In genomic region chr6:15720461-15720817, GRCm38 (mm10) we compare ENCODE assay signal across 8 mouse cellular contexts. TPM values are rescaled to one million over a fixed set of nuclear protein-coding genes. Genes with fewer than 3 reads are reported as not detected.
DNase-seq lines count a peak whose midpoint lies in the region; ATAC-seq lines count a peak whose summit lies in the region.

Gene Mdfic (plus strand): TSS chr6:15720661.

- peak; percentile 24 to 53 for DNase-seq in spleen, postnatal 10 days (ENCODE audit: low spot score in 2 of 2)
- DNase-seq in spleen, adult 18-20 months = no peak
- DNase-seq in embryonic facial prominence, embryonic 14.5 days (ENCODE audit: low spot score) = no peak
- peak; percentile 78 for DNase-seq in lung, postnatal 25 days (ENCODE audit: low spot score)
- DNase-seq in skeletal muscle tissue, adult 2 months (ENCODE audit: low read depth, low spot score) = peak; percentile 42
- DNase-seq in right cerebral cortex, adult 2 months (ENCODE audit: low spot score in 2 of 2) = no peak

- peak within 1 kb of the TSS; percentile 89 for H3K9ac ChIP-seq in embryonic facial prominence, embryonic 14.5 days (ENCODE audit: low read depth, low read length)
- peak within 1 kb of the TSS; percentile 94 for H3K9ac ChIP-seq in heart, embryonic 14.5 days (ENCODE audit: low read length)
- H3K9ac ChIP-seq in kidney, embryonic 16.5 days (replicated peaks; ENCODE audit: low read length) = peak within 1 kb of the TSS; percentile 92

- 4% methylated on average over 10 of the region's 16 CpGs for WGBS in embryonic facial prominence, embryonic 14.5 days
- WGBS in heart, embryonic 14.5 days = 0% methylated on average over 16 of the region's 16 CpGs
- WGBS in kidney, embryonic 16.5 days = under 1% methylated on average over 16 of the region's 16 CpGs

- peak within 1 kb of the TSS; percentile 69 for H3K4me3 ChIP-seq in embryonic facial prominence, embryonic 14.5 days (ENCODE audit: low read depth, low read length)
- peak within 1 kb of the TSS; percentile 73 to 93 for H3K4me3 ChIP-seq in heart, embryonic 14.5 days (ENCODE audit: control insufficient read depth in 1 of 2, insufficient read depth in 1 of 2, low read depth in 1 of 2, low read length in 2 of 2)
- H3K4me3 ChIP-seq in kidney, embryonic 16.5 days (ENCODE audit: low read length) = peak within 1 kb of the TSS; percentile 82

- H3K4me1 ChIP-seq in embryonic facial prominence, embryonic 14.5 days (ENCODE audit: control insufficient read depth, insufficient read depth, low read length) = peaks cover 11% of the 10 kb centered on the region
- H3K4me1 ChIP-seq in heart, embryonic 14.5 days (ENCODE audit: control insufficient read depth in 2 of 2, insufficient read depth in 2 of 2, low read length in 2 of 2) = peaks cover 4 to 12% of the 10 kb centered on the region in 2 experiments; a peak in 2 of 4 replicates
- peaks cover 8% of the 10 kb centered on the region; the same call in 1 of the 2 replicates for H3K4me1 ChIP-seq in kidney, embryonic 16.5 days (ENCODE audit: insufficient read depth, low read length)

- H3K36me3 ChIP-seq in embryonic facial prominence, embryonic 14.5 days (ENCODE audit: control insufficient read depth, insufficient read depth, low read length) = no peaks in the 10 kb centered on the region
- H3K36me3 ChIP-seq in heart, embryonic 14.5 days (ENCODE audit: control insufficient read depth, insufficient read depth, low read length) = no peaks in the 10 kb centered on the region
- H3K36me3 ChIP-seq in kidney, embryonic 16.5 days (ENCODE audit: insufficient read depth, low read length) = no peaks in the 10 kb centered on the region

- H3K27ac ChIP-seq in embryonic facial prominence, embryonic 14.5 days (replicated peaks; ENCODE audit: low read depth, low read length) = peak within 1 kb of the TSS; percentile 85
- peak within 1 kb of the TSS; percentile 64 to 79 for H3K27ac ChIP-seq in heart, embryonic 14.5 days (replicated peaks in 1 of 2; ENCODE audit: control insufficient read depth in 1 of 2, insufficient read depth in 1 of 2, low read depth in 2 of 2, low read length in 2 of 2)
- H3K27ac ChIP-seq in kidney, embryonic 16.5 days (ENCODE audit: low read length) = peak within 1 kb of the TSS; percentile 79

- no peaks in the 10 kb centered on the region for H3K27me3 ChIP-seq in embryonic facial prominence, embryonic 14.5 days (replicated peaks; ENCODE audit: control insufficient read depth, insufficient read depth, low read length)
- no peaks in the 10 kb centered on the region for H3K27me3 ChIP-seq in heart, embryonic 14.5 days (ENCODE audit: control insufficient read depth, insufficient read depth, low read length)
- H3K27me3 ChIP-seq in kidney, embryonic 16.5 days (ENCODE audit: insufficient read depth, low read length) = no peaks in the 10 kb centered on the region

- H3K9me3 ChIP-seq in embryonic facial prominence, embryonic 14.5 days (ENCODE audit: control insufficient read depth, low read length) = no peaks in the 10 kb centered on the region
- no peaks in the 10 kb centered on the region for H3K9me3 ChIP-seq in heart, embryonic 14.5 days (ENCODE audit: control insufficient read depth, low read length)
- H3K9me3 ChIP-seq in kidney, embryonic 16.5 days (ENCODE audit: low read length) = no peaks in the 10 kb centered on the region

- ATAC-seq in embryonic facial prominence, embryonic 14.5 days (ENCODE audit: low read depth) = peak; percentile 62
- ATAC-seq in heart, embryonic 14.5 days (ENCODE audit: insufficient number of reproducible peaks, insufficient read depth, low FRiP score, low read depth) = peak; percentile 55
- peak; percentile 79 for ATAC-seq in kidney, embryonic 16.5 days (ENCODE audit: low FRiP score, low TSS enrichment)

- peak within 1 kb of the TSS; percentile 71 for H3K4me2 ChIP-seq in embryonic facial prominence, embryonic 14.5 days (ENCODE audit: low read depth, low read length)
- H3K4me2 ChIP-seq in heart, embryonic 14.5 days (ENCODE audit: low read length) = peak within 1 kb of the TSS; percentile 70
- H3K4me2 ChIP-seq in kidney, embryonic 16.5 days (replicated peaks; ENCODE audit: low read depth, low read length) = peak within 1 kb of the TSS; percentile 86

RNA-seq across cellular contexts. Expression of gene Mdfic, which starts in this region (rescaled TPM):
- 11.1 and 11.9 TPM in 2 replicates for polyA plus RNA-seq in embryonic facial prominence, embryonic 14.5 days (2014; fragmentation: Nextera tagmentation; extraction: Ambion mirVana)
- 6.4 and 7.6 TPM in 2 replicates for polyA plus RNA-seq in heart, embryonic 14.5 days (2014; fragmentation: Nextera tagmentation; extraction: Ambion mirVana)
- 5.3 and 5.7 TPM in 2 replicates for polyA plus RNA-seq in kidney, embryonic 16.5 days (2015; fragmentation: Nextera tagmentation; extraction: Ambion mirVana)

Comparison
In these comparisons a context has a peak if more than half of its experiments do, and no peak if none do; other contexts are left out.
1. DNase-seq: peak in spleen, postnatal 10 days (2 of 2), lung, postnatal 25 days (single experiment) and skeletal muscle tissue, adult 2 months (single experiment); none in spleen, adult 18-20 months (0 of 2), embryonic facial prominence, embryonic 14.5 days (single experiment) and right cerebral cortex, adult 2 months (0 of 2).
2. Peak in every context shown above with its lines, with median percentiles within 50 percentile points of each other: ATAC-seq, H3K27ac ChIP-seq, H3K4me2 ChIP-seq, H3K4me3 ChIP-seq and H3K9ac ChIP-seq.